9 mouse cellular contexts compared by ENCODE assay signal in genomic region chr13:60176136-60176775, GRCm38 (mm10). TPM values are rescaled to one million over a fixed set of nuclear protein-coding genes. Genes with fewer than 3 reads are reported as not detected.
DNase-seq lines count a peak whose midpoint lies in the region; ATAC-seq and TF ChIP-seq lines count a peak whose summit lies in the region.
"Had no signal": no experiment of that assay in that cellular context is flagged by ENCODE, and none has a peak within 500 bp of the region (broad histone marks: within the 10 kb centered on the region; RNA-seq: fewer than 3 reads in every experiment).

No protein-coding gene starts in this region.

- peak overlapping the region; percentile 100 for H3K9ac ChIP-seq in embryonic facial prominence, embryonic 12.5 days
- peak overlapping the region; percentile 96 for H3K9ac ChIP-seq in heart, embryonic 11.5 days (ENCODE audit: low read depth, low read length)
- no peak overlapping the region for H3K9ac ChIP-seq in liver, embryonic 14.5 days (replicated peaks)

- H3K27ac ChIP-seq in embryonic facial prominence, embryonic 12.5 days: peak overlapping the region; percentile 100
- H3K27ac ChIP-seq in heart, embryonic 11.5 days (ENCODE audit: low read depth, low read length): peak overlapping the region; percentile 98
- H3K27ac ChIP-seq in liver, embryonic 14.5 days: no peak overlapping the region

- TF ChIP-seq CTCF in liver, embryonic 14.5 days (IDR thresholded peaks at IDR 0.05; ENCODE audit: low read depth): no peak

- DNase-seq in kidney, postnatal 10 days: peak; percentile 80
- no peak for DNase-seq in liver, embryonic 14.5 days (ENCODE audit: low read depth in 3 of 3, low spot score in 3 of 3)
- DNase-seq in ovary, adult 18-20 months (ENCODE audit: low spot score): peak; percentile 25
- no peak for DNase-seq in spleen, postnatal 4 days (ENCODE audit: low spot score in 2 of 2)

- H3K4me1 ChIP-seq in megakaryocyte, embryonic 14.5 days: peaks cover 31% of the 10 kb centered on the region
- H3K4me1 ChIP-seq in embryonic facial prominence, embryonic 12.5 days: peaks cover 36% of the 10 kb centered on the region
- H3K4me1 ChIP-seq in heart, embryonic 11.5 days (ENCODE audit: control insufficient read depth, insufficient read depth, low read length): peaks cover 8% of the 10 kb centered on the region; the same call in 1 of the 2 replicates
- 0 out of 4 replicates have a peak, but pooled peaks cover 0 to 2% of the 10 kb centered on the region in 2 experiments for H3K4me1 ChIP-seq in liver, embryonic 14.5 days (replicated peaks; ENCODE audit: control insufficient read depth in 2 of 2, insufficient read depth in 2 of 2, low read length in 1 of 2)

- peak overlapping the region; percentile 56 for H3K4me2 ChIP-seq in embryonic facial prominence, embryonic 12.5 days (replicated peaks)
- peak overlapping the region; percentile 75 for H3K4me2 ChIP-seq in heart, embryonic 11.5 days
- peak overlapping the region; percentile 56 for H3K4me2 ChIP-seq in liver, embryonic 14.5 days (ENCODE audit: low read depth)

- H3K4me3 ChIP-seq in megakaryocyte, embryonic 14.5 days (replicated peaks): peak overlapping the region; percentile 88
- peak overlapping the region; percentile 99 for H3K4me3 ChIP-seq in embryonic facial prominence, embryonic 12.5 days
- peak overlapping the region; percentile 75 for H3K4me3 ChIP-seq in heart, embryonic 11.5 days (ENCODE audit: low read depth, low read length)
- peak overlapping the region; percentile 40 to 46 for H3K4me3 ChIP-seq in liver, embryonic 14.5 days (ENCODE audit: insufficient read depth in 1 of 2, low read depth in 2 of 2, low read length in 2 of 2)

- no peaks in the 10 kb centered on the region for H3K36me3 ChIP-seq in megakaryocyte, embryonic 14.5 days (replicated peaks; ENCODE audit: low read length)
- H3K36me3 ChIP-seq in embryonic facial prominence, embryonic 12.5 days: peaks cover 5% of the 10 kb centered on the region; the same call in 1 of the 2 replicates
- H3K36me3 ChIP-seq in heart, embryonic 11.5 days (ENCODE audit: control insufficient read depth, insufficient read depth, low read length): no peaks in the 10 kb centered on the region
- no peaks in the 10 kb centered on the region for H3K36me3 ChIP-seq in liver, embryonic 14.5 days (replicated peaks; ENCODE audit: control insufficient read depth, insufficient read depth, low read depth)

- TF ChIP-seq EP300 in liver, embryonic 14.5 days (IDR thresholded peaks at IDR 0.05; ENCODE audit: low read depth): no peak

- peaks cover 70% of the 10 kb centered on the region for H3K27me3 ChIP-seq in megakaryocyte, embryonic 14.5 days (replicated peaks)
- no peaks in the 10 kb centered on the region for H3K27me3 ChIP-seq in embryonic facial prominence, embryonic 12.5 days
- H3K27me3 ChIP-seq in heart, embryonic 11.5 days (ENCODE audit: control insufficient read depth, insufficient read depth, low read length): 0 out of 2 replicates have a peak, but pooled peaks cover 4% of the 10 kb centered on the region
- H3K27me3 ChIP-seq in liver, embryonic 14.5 days (ENCODE audit: control insufficient read depth, insufficient read depth, low read length): peaks cover 51% of the 10 kb centered on the region

- WGBS in embryonic facial prominence, embryonic 12.5 days: under 1% methylated on average over 82 of the region's 82 CpGs
- WGBS in heart, embryonic 11.5 days (ENCODE audit: insufficient replicate concordance): under 1% methylated on average over 76 of the region's 82 CpGs
- WGBS in liver, embryonic 14.5 days (ENCODE audit: insufficient replicate concordance): under 1% methylated on average over 69 of the region's 82 CpGs

- peaks cover 8% of the 10 kb centered on the region for H3K9me3 ChIP-seq in megakaryocyte, embryonic 14.5 days
- no peaks in the 10 kb centered on the region for H3K9me3 ChIP-seq in embryonic facial prominence, embryonic 12.5 days
- H3K9me3 ChIP-seq in heart, embryonic 11.5 days (replicated peaks; ENCODE audit: control insufficient read depth, low read length): no peaks in the 10 kb centered on the region
- no peaks in the 10 kb centered on the region for H3K9me3 ChIP-seq in liver, embryonic 14.5 days (ENCODE audit: control insufficient read depth, low read length)

- no peak for ATAC-seq in megakaryocyte, adult 5-6 weeks (ENCODE audit: poor library complexity, severe bottlenecking)
- peak; percentile 16; the same call in 1 of the 2 replicates for ATAC-seq in embryonic facial prominence, embryonic 12.5 days (ENCODE audit: insufficient number of reproducible peaks, insufficient read depth, low FRiP score, low TSS enrichment)
- peak; percentile 17 for ATAC-seq in heart, embryonic 11.5 days (replicated peaks; ENCODE audit: insufficient number of reproducible peaks, low FRiP score, low TSS enrichment)
- peak; percentile 18; the same call in 1 of the 2 replicates for ATAC-seq in liver, embryonic 14.5 days (ENCODE audit: insufficient read depth)

RNA-seq across cellular contexts. Expression of gene Gas1, which starts 0.9 kb away (rescaled TPM):
- polyA plus RNA-seq in megakaryocyte, embryonic 14.5 days (2012; ENCODE audit: insufficient read depth, low replicate concordance): not detected in 2 replicates
- total RNA-seq in megakaryocyte, adult 5-6 weeks (2015): 0.27 TPM in 1 of 2 replicates, not detected in the other
- not detected in 2 replicates for total RNA-seq in megakaryocyte, adult 5-6 weeks (2017)
- 261 and 307 TPM in 2 replicates for polyA plus RNA-seq in embryonic facial prominence, embryonic 12.5 days (2016; fragmentation: Nextera tagmentation; extraction: Ambion mirVana)
- 36.2 and 38.2 TPM in 2 replicates for polyA plus RNA-seq in heart, embryonic 11.5 days (2014; fragmentation: Nextera tagmentation; extraction: Ambion mirVana)
- 1.5 and 2.1 TPM in 2 replicates for polyA plus RNA-seq in liver, embryonic 14.5 days (2012; rRNA removed)
- polyA plus RNA-seq in liver, embryonic 14.5 days (2014; fragmentation: Nextera tagmentation; extraction: Ambion mirVana): 1.6 and 1.7 TPM in 2 replicates
- total RNA-seq: neutrophil, adult 5-6 weeks had no signal

Comparison
In these comparisons a context has a peak if more than half of its experiments do, and no peak if none do; other contexts are left out.
1. H3K4me3 ChIP-seq: peak in every context shown above with its lines; median percentile 99 in embryonic facial prominence, embryonic 12.5 days; 88 in megakaryocyte, embryonic 14.5 days; 75 in heart, embryonic 11.5 days; 43 in liver, embryonic 14.5 days.
2. DNase-seq: peak in kidney, postnatal 10 days (single experiment) and ovary, adult 18-20 months (single experiment); none in liver, embryonic 14.5 days (0 of 3) and spleen, postnatal 4 days (0 of 2).
3. RNA of gene Gas1, which starts 0.9 kb away (polyA plus RNA-seq): 261 to 307 TPM in embryonic facial prominence, embryonic 12.5 days and 36.2 to 38.2 TPM in heart, embryonic 11.5 days; 1.5 to 2.1 TPM in liver, embryonic 14.5 days and not detected in megakaryocyte, embryonic 14.5 days; every median in the first group is over 10 times any median in the second.
4. Peak in every context shown above with its lines, with median percentiles within 50 percentile points of each other: H3K4me2 ChIP-seq.